Mouse (Mus musculus): ENCODE measurements around the gene Sprr2j-ps.

Gene Sprr2j-ps

GRCm38 (mm10) chr3:92417782-92418181 lies at the start of gene Sprr2j-ps:
TSS of gene Sprr2j-ps (plus strand) at chr3:92418082.
- DNase-seq: no peak

- no peak for DNase-seq
Measured at GRCm38 (mm10) chr3:92373613-92374012, 44.3 kb upstream of the Sprr2j-ps start.

GRCm38 (mm10) chr3:92385385-92385784 lies 32.5 kb upstream of the Sprr2j-ps start, which contains the start of gene Sprr2h:
TSS of gene Sprr2h (plus strand) at chr3:92385685.
- no peak for DNase-seq

- DNase-seq: no peak
Measured at GRCm38 (mm10) chr3:92394301-92394700, 23.6 kb upstream of the Sprr2j-ps start.

- DNase-seq: no peak
Measured at GRCm38 (mm10) chr3:92407691-92408090, 10.2 kb upstream of the Sprr2j-ps start, which contains the start of gene Sprr2i. TSS of gene Sprr2i (plus strand) at chr3:92407991.

- DNase-seq: no peak
Measured at GRCm38 (mm10) chr3:92429323-92429722, 11.4 kb downstream of the Sprr2j-ps start, which contains the start of gene Gm9774. TSS of gene Gm9774 (minus strand) at chr3:92429423.

- no peak for DNase-seq
Measured at GRCm38 (mm10) chr3:92432282-92432681, 14.4 kb downstream of the Sprr2j-ps start, which contains the start of gene Sprr2k. TSS of gene Sprr2k (plus strand) at chr3:92432582.

- DNase-seq: no peak
Measured at GRCm38 (mm10) chr3:92438689-92439088, 20.8 kb downstream of the Sprr2j-ps start, which contains the start of gene Sprr1b. TSS of gene Sprr1b (minus strand) at chr3:92438789.

GRCm38 (mm10) chr3:92440177-92440576 lies 22.3 kb downstream of the Sprr2j-ps start:
- no peak for DNase-seq

GRCm38 (mm10) chr3:92455151-92455550 lies 37.3 kb downstream of the Sprr2j-ps start:
- no peak for DNase-seq

- DNase-seq: no peak
Measured at GRCm38 (mm10) chr3:92458620-92459019, 40.7 kb downstream of the Sprr2j-ps start, which contains the start of gene Sprr3. TSS of gene Sprr3 (minus strand) at chr3:92458720.

- no peak for DNase-seq
Measured at GRCm38 (mm10) chr3:92466576-92466975, 48.7 kb downstream of the Sprr2j-ps start.

GRCm38 (mm10) chr3:92467424-92467823 lies 49.5 kb downstream of the Sprr2j-ps start:
- no peak for DNase-seq
